19 mouse cellular contexts compared by ENCODE assay signal in genomic region chr9:63541926-63542325, GRCm38 (mm10).
"Had no signal": no experiment of that assay in that cellular context is flagged by ENCODE, and none has a peak within 500 bp of the region (broad histone marks: within the 10 kb centered on the region; RNA-seq: fewer than 3 reads in every experiment).

No protein-coding gene starts in this region.

- H3K36me3 ChIP-seq: liver, embryonic 15.5 days; midbrain, embryonic 10.5 days; midbrain, embryonic 12.5 days; neural tube, embryonic 13.5 days; neural tube, embryonic 15.5 days had no signal

- H3K4me1 ChIP-seq: midbrain, embryonic 10.5 days; midbrain, embryonic 12.5 days; neural tube, embryonic 13.5 days; neural tube, embryonic 15.5 days had no signal

- H3K9me3 ChIP-seq: liver, embryonic 15.5 days; midbrain, embryonic 10.5 days; midbrain, embryonic 12.5 days; neural tube, embryonic 13.5 days; neural tube, embryonic 15.5 days had no signal

- H3K27ac ChIP-seq: liver, embryonic 15.5 days; midbrain, embryonic 10.5 days; midbrain, embryonic 12.5 days; neural tube, embryonic 13.5 days; neural tube, embryonic 15.5 days had no signal

- DNase-seq: lung, embryonic 14.5 days; lung, postnatal 14 days; lung, postnatal 4 days; midbrain, embryonic 14.5 days; retina, postnatal 1 day; right cerebral cortex, adult 18-20 months; right cerebral cortex, postnatal 25 days; right cerebral cortex, postnatal 4 days; spleen, adult 18-20 months; thymus, adult 18-20 months; thymus, postnatal 14 days; thymus, postnatal 36 days had no signal

- ATAC-seq: midbrain, embryonic 16.5 days had no signal

- H3K9ac ChIP-seq: liver, embryonic 15.5 days; lung, embryonic 14.5 days; midbrain, embryonic 12.5 days; neural tube, embryonic 13.5 days; neural tube, embryonic 15.5 days had no signal

- H3K4me3 ChIP-seq: liver, embryonic 15.5 days; midbrain, embryonic 10.5 days; midbrain, embryonic 12.5 days; myocyte; neural tube, embryonic 13.5 days; neural tube, embryonic 15.5 days had no signal

- H3K4me2 ChIP-seq: liver, embryonic 15.5 days; lung, embryonic 14.5 days; midbrain, embryonic 12.5 days; neural tube, embryonic 13.5 days; neural tube, embryonic 15.5 days had no signal

- H3K27me3 ChIP-seq: liver, embryonic 15.5 days; neural tube, embryonic 13.5 days had no signal
